Mouse (Mus musculus): ENCODE results near the gene Celf5. TPM values are rescaled to one million over a fixed set of nuclear protein-coding genes. Genes with fewer than 3 reads are reported as not detected.

Gene Celf5
- total RNA-seq, 2 experiments from 2014 or later = 280 to 299 TPM

- peak; percentile 95 to 98 for DNase-seq (ENCODE audit: low spot score in 2 of 2)
- intact Hi-C loops (cut with DNase I) = no loop called here
Observed at GRCm38 (mm10) chr10:81432868-81433262, 49.6 kb downstream of the Celf5 start.

GRCm38 (mm10) chr10:81432169-81432867 lies 50.2 kb downstream of the Celf5 start:
- intact Hi-C loops (cut with DNase I) = no loop called here
- peak in 1 of 2 experiments; percentile 22 for DNase-seq (ENCODE audit: low spot score in 2 of 2)

GRCm38 (mm10) chr10:81431526-81432168 lies 50.9 kb downstream of the Celf5 start:
- DNase-seq (ENCODE audit: low spot score in 2 of 2) = peak; percentile 43 to 69
- intact Hi-C loops (cut with DNase I) = no loop called here

GRCm38 (mm10) chr10:81430831-81431525 lies 51.5 kb downstream of the Celf5 start:
- intact Hi-C loops (cut with DNase I) = no loop called here
- peak; percentile 73 to 76 for DNase-seq (ENCODE audit: low spot score in 2 of 2)

- peak; percentile 68 to 84 for DNase-seq (ENCODE audit: low spot score in 2 of 2)
- intact Hi-C loops (cut with DNase I) = no loop called here
Observed at GRCm38 (mm10) chr10:81430141-81430830, 52.2 kb downstream of the Celf5 start.

GRCm38 (mm10) chr10:81429605-81430061 lies 52.9 kb downstream of the Celf5 start:
- DNase-seq (ENCODE audit: low spot score in 2 of 2) = peak in 1 of 2 experiments; percentile 71
- intact Hi-C loops (cut with DNase I) = no loop called here

GRCm38 (mm10) chr10:81429092-81429491 lies 53.4 kb downstream of the Celf5 start:
- intact Hi-C loops (cut with DNase I) = no loop called here
- DNase-seq (ENCODE audit: low spot score in 2 of 2) = peak; percentile 4 to 7

GRCm38 (mm10) chr10:81428507-81428870 lies 54.0 kb downstream of the Celf5 start:
- intact Hi-C loops (cut with DNase I) = no loop called here
- DNase-seq (ENCODE audit: low spot score in 2 of 2) = peak in 1 of 2 experiments; percentile 4

GRCm38 (mm10) chr10:81427804-81428506 lies 54.6 kb downstream of the Celf5 start:
- intact Hi-C loops (cut with DNase I) = loop anchor here (2.0 kb wide), 1 partner anchor 15 kb away; no protein-coding TSS in a partner anchor
- peak; percentile 5 to 13 for DNase-seq (ENCODE audit: low spot score in 2 of 2)

- intact Hi-C loops (cut with DNase I) = loop anchor here (2.0 kb wide), 1 partner anchor 15 kb away; no protein-coding TSS in a partner anchor
- DNase-seq (ENCODE audit: low spot score in 2 of 2) = peak; percentile 3
Observed at GRCm38 (mm10) chr10:81427327-81427726, 55.2 kb downstream of the Celf5 start.

- intact Hi-C loops (cut with DNase I) = loop anchor here (2.0 kb wide), 1 partner anchor 14 kb away; no protein-coding TSS in a partner anchor
- DNase-seq (ENCODE audit: low spot score in 2 of 2) = peak; percentile 33 to 57
Observed at GRCm38 (mm10) chr10:81426897-81427296, 55.6 kb downstream of the Celf5 start.

GRCm38 (mm10) chr10:81426081-81426671 lies 56.3 kb downstream of the Celf5 start:
- peak; percentile 24 to 34 for DNase-seq (ENCODE audit: low spot score in 2 of 2)
- intact Hi-C loops (cut with DNase I) = loop anchor here (2.0 kb wide), 1 partner anchor 13 kb away; no protein-coding TSS in a partner anchor

- intact Hi-C loops (cut with DNase I) = no loop called here
- DNase-seq (ENCODE audit: low spot score in 2 of 2) = peak; percentile 13 to 19
Observed at GRCm38 (mm10) chr10:81425236-81425850, 57.2 kb downstream of the Celf5 start.

- DNase-seq (ENCODE audit: low spot score in 2 of 2) = peak; percentile 17 to 26
- intact Hi-C loops (cut with DNase I) = no loop called here
Observed at GRCm38 (mm10) chr10:81424246-81425051, 58.1 kb downstream of the Celf5 start.

GRCm38 (mm10) chr10:81423476-81424245 lies 58.8 kb downstream of the Celf5 start:
- DNase-seq (ENCODE audit: low spot score in 2 of 2) = peak in 1 of 2 experiments; percentile 2
- intact Hi-C loops (cut with DNase I) = no loop called here

GRCm38 (mm10) chr10:81422661-81423217 lies 59.8 kb downstream of the Celf5 start:
- intact Hi-C loops (cut with DNase I) = no loop called here
- DNase-seq (ENCODE audit: low spot score in 2 of 2) = no peak

All from left cerebral cortex, postnatal 14 days (tissue).